Mouse (Mus musculus) bone marrow macrophage, adult 2 months (primary cell): ENCODE results near the gene Pex11b.

Experiments used
- CTCF ChIP-seq: IDR thresholded peaks from 2 replicates; pipeline ENCODE4 v1.5.1; 2012; ENCODE audit warnings: low read depth, mild to moderate bottlenecking, low read length, moderate library complexity
- POLR2A ChIP-seq: IDR thresholded peaks from 2 replicates; pipeline ENCODE4 v1.6.1; 2012; ENCODE audit warnings: mild to moderate bottlenecking, low read depth, low read length, borderline replicate concordance

- TF ChIP-seq POLR2A (no peak), CTCF (no peak)
Observed at GRCm38 (mm10) chr3:96634928-96635879, at the start of gene Pex11b, which contains the start of gene Gm42957.
